Mouse (Mus musculus) neural tube, embryonic 11.5 days (tissue): ENCODE measurements around the gene Ifit1bl2. TPM values are rescaled to one million over a fixed set of nuclear protein-coding genes. Genes with fewer than 3 reads are reported as not detected.
"Not testable (repeated sequence)": the region's sequence is repeated elsewhere in the genome, so short reads cannot be mapped to it uniquely, and the experiment has no call there.

Experiments
- ATAC-seq: fragments of 200-750 bp; cut with Nextera tagmentation; 2 replicates; pipeline ENCODE4 v1.8.0; 2017; ENCODE audit warnings: moderate number of reproducible peaks, mild to moderate bottlenecking, moderate TSS enrichment, moderate library complexity; ENCODE audit not compliant: insufficient read depth, low FRiP score, low TSS enrichment
- DNase-seq: peaks from one replicate; pipeline ENCODE4 v3.0.0-alpha.2; 2015; ENCODE audit warnings: low spot score
- H3K27ac ChIP-seq: fragments of 300-500 bp; sonication (generic); 2 replicates; pipeline ENCODE4 v1.5.1; 2014; ENCODE audit warnings: low read depth, mild to moderate bottlenecking, low read length
- H3K27me3 ChIP-seq: fragments of 300-500 bp; sonication (generic); 2 replicates; pipeline ENCODE4 v1.6.1; 2014; ENCODE audit warnings: mild to moderate bottlenecking, low read length, mixed read lengths; ENCODE audit not compliant: control insufficient read depth, insufficient read depth
- H3K36me3 ChIP-seq: fragments of 300-500 bp; sonication (generic); 2 replicates; pipeline ENCODE4 v1.6.1; 2014; ENCODE audit warnings: mild to moderate bottlenecking, low read length, moderate library complexity, mixed read lengths; ENCODE audit not compliant: control insufficient read depth, insufficient read depth
- H3K4me1 ChIP-seq: fragments of 300-500 bp; sonication (generic); 2 replicates; pipeline ENCODE4 v1.6.1; 2014; ENCODE audit warnings: low read length, mixed read lengths; ENCODE audit not compliant: control insufficient read depth, insufficient read depth
- H3K4me2 ChIP-seq: fragments of 300-500 bp; sonication (generic); 2 replicates; pipeline ENCODE4 v1.6.1; 2014; ENCODE audit warnings: low read depth, mild to moderate bottlenecking, moderate library complexity
- H3K4me3 ChIP-seq: fragments of 300-500 bp; sonication (generic); 2 replicates; pipeline ENCODE4 v1.5.1; 2014; ENCODE audit warnings: low read depth, low read length
- H3K9ac ChIP-seq: fragments of 300-500 bp; sonication (generic); 2 replicates; pipeline ENCODE4 v1.6.1; 2014; ENCODE audit warnings: mild to moderate bottlenecking, low read length
- H3K9me3 ChIP-seq: fragments of 300-500 bp; sonication (generic); 2 replicates; pipeline ENCODE4 v1.6.1; 2016; ENCODE audit warnings: low read length; ENCODE audit not compliant: control insufficient read depth
- WGBS: fragments of 180-500 bp; shearing (Covaris S2); extraction: QIAGEN DNeasy Blood & Tissue Kit; methylation state at CpG from one replicate; pipeline ENCODE4 v1.1.7; 2014; 5-methylcytosine and 5-hydroxymethylcytosine counted together
- polyA plus RNA-seq: library from polyadenylated mRNA; unstranded; fragments of >200 nt; fragmentation: Nextera tagmentation; extraction: Ambion mirVana; gene quantifications from 2 replicates; pipeline ENCODE4 v1.2.1, GENCODE M21; 2014

The Ifit1bl2 gene
- polyA plus RNA-seq, 1 experiment from 2014 or later: not detected

- not testable (repeated sequence) for H3K27me3 ChIP-seq, H3K4me3 ChIP-seq, H3K9me3 ChIP-seq, H3K36me3 ChIP-seq, ATAC-seq, H3K9ac ChIP-seq, H3K27ac ChIP-seq, H3K4me1 ChIP-seq, H3K4me2 ChIP-seq, DNase-seq
These were observed 41.3 kb downstream of the Ifit1bl2 start for GRCm38 (mm10) chr19:34599250-34599649.

GRCm38 (mm10) chr19:34598341-34598740 lies 42.2 kb downstream of the Ifit1bl2 start:
- H3K27ac ChIP-seq: no peak overlapping the region
- no peak for DNase-seq
- no peaks in the 10 kb centered on the region for H3K36me3 ChIP-seq
- no peaks in the 10 kb centered on the region for H3K9me3 ChIP-seq
- H3K27me3 ChIP-seq: no peaks in the 10 kb centered on the region
- 88% methylated on average over 2 of the region's 2 CpGs for WGBS
- no peak for ATAC-seq
- H3K4me3 ChIP-seq: no peak overlapping the region
- H3K9ac ChIP-seq: no peak overlapping the region
- H3K4me1 ChIP-seq: no peaks in the 10 kb centered on the region
- H3K4me2 ChIP-seq: no peak overlapping the region

- Histone ChIP-seq H3K27ac (no peak overlapping the region), H3K4me2 (no peak overlapping the region), H3K4me3 (no peak overlapping the region), H3K4me1 (no peaks in the 10 kb centered on the region), H3K9ac (no peak overlapping the region), H3K27me3 (no peaks in the 10 kb centered on the region), H3K9me3 (no peaks in the 10 kb centered on the region), H3K36me3 (no peaks in the 10 kb centered on the region)
- ATAC-seq (no peak), DNase-seq (no peak)
These were observed 43.7 kb downstream of the Ifit1bl2 start for GRCm38 (mm10) chr19:34596811-34597210.

GRCm38 (mm10) chr19:34594523-34594922 lies 46.0 kb downstream of the Ifit1bl2 start:
- not testable (repeated sequence) for H3K36me3 ChIP-seq, H3K27me3 ChIP-seq, DNase-seq, H3K27ac ChIP-seq, H3K4me3 ChIP-seq, ATAC-seq, H3K4me1 ChIP-seq, H3K4me2 ChIP-seq, H3K9me3 ChIP-seq, H3K9ac ChIP-seq
- WGBS: 85% methylated on average over 3 of the region's 3 CpGs

GRCm38 (mm10) chr19:34593456-34593855 lies 47.1 kb downstream of the Ifit1bl2 start:
- Histone ChIP-seq H3K9me3 (no peaks in the 10 kb centered on the region), H3K27me3 (no peaks in the 10 kb centered on the region), H3K27ac (no peak overlapping the region), H3K9ac (no peak overlapping the region), H3K4me3 (no peak overlapping the region), H3K4me1 (no peaks in the 10 kb centered on the region), H3K4me2 (no peak overlapping the region), H3K36me3 (no peaks in the 10 kb centered on the region)
- ATAC-seq (no peak), DNase-seq (no peak)
- WGBS: 86% methylated on average over 2 of the region's 2 CpGs

- Histone ChIP-seq H3K27me3 (no peaks in the 10 kb centered on the region), H3K9me3 (no peaks in the 10 kb centered on the region), H3K27ac (no peak overlapping the region), H3K4me3 (no peak overlapping the region), H3K36me3 (no peaks in the 10 kb centered on the region), H3K4me1 (no peaks in the 10 kb centered on the region), H3K4me2 (no peak overlapping the region), H3K9ac (no peak overlapping the region)
- DNase-seq (no peak), ATAC-seq (no peak)
These were observed 51.6 kb downstream of the Ifit1bl2 start for GRCm38 (mm10) chr19:34588959-34589358.

GRCm38 (mm10) chr19:34587898-34588692 lies 52.4 kb downstream of the Ifit1bl2 start:
- H3K9me3 ChIP-seq, H3K36me3 ChIP-seq, H3K9ac ChIP-seq, ATAC-seq, H3K4me3 ChIP-seq, H3K4me2 ChIP-seq, DNase-seq, H3K27me3 ChIP-seq, H3K27ac ChIP-seq, H3K4me1 ChIP-seq: not testable (repeated sequence)
- WGBS: 90% methylated on average over 6 of the region's 12 CpGs

GRCm38 (mm10) chr19:34585740-34586458 lies 54.6 kb downstream of the Ifit1bl2 start:
- not testable (repeated sequence) for H3K4me2 ChIP-seq, H3K9me3 ChIP-seq, H3K36me3 ChIP-seq, H3K27me3 ChIP-seq, H3K27ac ChIP-seq, H3K4me3 ChIP-seq, DNase-seq, H3K9ac ChIP-seq, H3K4me1 ChIP-seq, ATAC-seq
- 80% methylated on average over 5 of the region's 5 CpGs for WGBS
